27 mouse cellular contexts compared by ENCODE assay signal in genomic region chr1:128853286-128853685, GRCm38 (mm10).
"Had no signal": no experiment of that assay in that cellular context is flagged by ENCODE, and none has a peak within 500 bp of the region (broad histone marks: within the 10 kb centered on the region; RNA-seq: fewer than 3 reads in every experiment).

No protein-coding gene starts in this region.

- H3K27ac ChIP-seq: heart, adult 2 months; heart, embryonic 13.5 days; heart, embryonic 15.5 days; hindbrain, embryonic 10.5 days; hindbrain, embryonic 12.5 days; hindbrain, embryonic 14.5 days; intestine, embryonic 15.5 days; kidney, embryonic 15.5 days; kidney, postnatal 0 days; limb, embryonic 13.5 days; limb, embryonic 15.5 days; liver, embryonic 12.5 days; liver, embryonic 14.5 days had no signal

- H3K4me2 ChIP-seq: heart, embryonic 11.5 days; heart, embryonic 13.5 days; heart, embryonic 15.5 days; hindbrain, embryonic 12.5 days; hindbrain, embryonic 14.5 days; intestine, embryonic 15.5 days; kidney, embryonic 15.5 days; limb, embryonic 13.5 days; limb, embryonic 15.5 days; liver, embryonic 12.5 days had no signal

- DNase-seq: gastrocnemius, postnatal 14 days; gastrocnemius, postnatal 36 days; heart, adult 2 months; heart, postnatal 4 days; kidney, adult 18-20 months; kidney, adult 8-10 months; kidney, postnatal 14 days; kidney, postnatal 36 days; layer of hippocampus, adult 9-11 months; layer of hippocampus, postnatal 36 days; left cerebral cortex, postnatal 4 days had no signal

- H3K4me1 ChIP-seq: heart, embryonic 13.5 days; heart, embryonic 15.5 days; hindbrain, embryonic 12.5 days; intestine, embryonic 15.5 days; kidney, embryonic 15.5 days; limb, embryonic 13.5 days; limb, embryonic 15.5 days; liver, embryonic 12.5 days had no signal

- H3K9ac ChIP-seq: heart, embryonic 13.5 days; heart, embryonic 15.5 days; hindbrain, embryonic 12.5 days; hindbrain, embryonic 14.5 days; intestine, embryonic 15.5 days; kidney, embryonic 15.5 days; limb, embryonic 13.5 days; limb, embryonic 15.5 days; liver, embryonic 12.5 days; liver, embryonic 14.5 days had no signal

- H3K36me3 ChIP-seq: heart, embryonic 13.5 days; heart, embryonic 15.5 days; hindbrain, embryonic 10.5 days; hindbrain, embryonic 12.5 days; intestine, embryonic 15.5 days; kidney, embryonic 15.5 days; limb, embryonic 13.5 days; limb, embryonic 15.5 days; liver, embryonic 12.5 days had no signal

- H3K4me3 ChIP-seq: heart, adult 2 months; heart, embryonic 13.5 days; heart, embryonic 15.5 days; hindbrain, embryonic 10.5 days; hindbrain, embryonic 12.5 days; intestine, embryonic 15.5 days; kidney, embryonic 15.5 days; limb, embryonic 13.5 days; limb, embryonic 15.5 days; liver, embryonic 12.5 days had no signal

- H3K27me3 ChIP-seq: heart, embryonic 13.5 days; heart, embryonic 15.5 days; hindbrain, embryonic 12.5 days; intestine, embryonic 15.5 days; kidney, embryonic 15.5 days; limb, embryonic 13.5 days; limb, embryonic 15.5 days; liver, embryonic 12.5 days had no signal

- ATAC-seq: hindbrain, embryonic 16.5 days; inflammation-experienced regulatory T-cells, adult 6 months; intestine, embryonic 15.5 days; intestine, postnatal 0 days; liver, embryonic 12.5 days had no signal

- H3K9me3 ChIP-seq: heart, embryonic 13.5 days; heart, embryonic 15.5 days; hindbrain, embryonic 10.5 days; hindbrain, embryonic 12.5 days; intestine, embryonic 15.5 days; kidney, embryonic 15.5 days; limb, embryonic 13.5 days; limb, embryonic 15.5 days; liver, embryonic 12.5 days had no signal
